ENCODE assay signal across 23 mouse cellular contexts in genomic region chr1:131553428-131553827, GRCm38 (mm10). TPM values are rescaled to one million over a fixed set of nuclear protein-coding genes. Genes with fewer than 3 reads are reported as not detected.
"Had no signal": no experiment of that assay in that cellular context is flagged by ENCODE, and none has a peak within 500 bp of the region (broad histone marks: within the 10 kb centered on the region; RNA-seq: fewer than 3 reads in every experiment).

No protein-coding gene starts in this region.

- H3K36me3 ChIP-seq: neural tube, embryonic 13.5 days; neural tube, embryonic 15.5 days; stomach, embryonic 15.5 days had no signal

- H3K4me2 ChIP-seq: neural tube, embryonic 13.5 days; neural tube, embryonic 15.5 days; stomach, embryonic 15.5 days had no signal

- H3K27ac ChIP-seq: neural tube, embryonic 13.5 days; neural tube, embryonic 15.5 days; stomach, embryonic 15.5 days; stomach, postnatal 0 days had no signal

- H3K9ac ChIP-seq: neural tube, embryonic 13.5 days; neural tube, embryonic 15.5 days; stomach, embryonic 15.5 days had no signal

- H3K4me3 ChIP-seq: neural tube, embryonic 13.5 days; neural tube, embryonic 15.5 days; stomach, embryonic 15.5 days had no signal

- H3K9me3 ChIP-seq: neural tube, embryonic 13.5 days; neural tube, embryonic 15.5 days; stomach, embryonic 15.5 days had no signal

- H3K27me3 ChIP-seq: neural tube, embryonic 13.5 days; neural tube, embryonic 15.5 days; stomach, embryonic 15.5 days had no signal

- DNase-seq: retina, postnatal 1 day; right cerebral cortex, adult 18-20 months; right cerebral cortex, postnatal 14 days; right cerebral cortex, postnatal 25 days; right cerebral cortex, postnatal 4 days; spleen, adult 18-20 months; thymus, adult 18-20 months; thymus, adult 2 months; thymus, postnatal 14 days; thymus, postnatal 25 days; thymus, postnatal 36 days; thymus, postnatal 4 days had no signal

RNA-seq across cellular contexts. Expression of gene Avpr1b, which starts 45.6 kb away (rescaled TPM):
- total RNA-seq: neutrophil, adult 5-6 weeks had no signal
- polyA plus RNA-seq: neural tube, embryonic 13.5 days; neural tube, embryonic 14.5 days; neural tube, embryonic 15.5 days; spleen, adult 2 months; stomach, embryonic 14.5 days; stomach, embryonic 15.5 days; testis, adult 2 months; thymus, adult 2 months; thymus, postnatal 0 days; urinary bladder, adult 2 months had no signal
